Mouse (Mus musculus): ENCODE data around the gene Kcnc3. TPM values are rescaled to one million over a fixed set of nuclear protein-coding genes. Genes with fewer than 3 reads are reported as not detected.

The Kcnc3 gene
- polyA plus RNA-seq, 1 experiment, result 0.01 TPM

DNA sequence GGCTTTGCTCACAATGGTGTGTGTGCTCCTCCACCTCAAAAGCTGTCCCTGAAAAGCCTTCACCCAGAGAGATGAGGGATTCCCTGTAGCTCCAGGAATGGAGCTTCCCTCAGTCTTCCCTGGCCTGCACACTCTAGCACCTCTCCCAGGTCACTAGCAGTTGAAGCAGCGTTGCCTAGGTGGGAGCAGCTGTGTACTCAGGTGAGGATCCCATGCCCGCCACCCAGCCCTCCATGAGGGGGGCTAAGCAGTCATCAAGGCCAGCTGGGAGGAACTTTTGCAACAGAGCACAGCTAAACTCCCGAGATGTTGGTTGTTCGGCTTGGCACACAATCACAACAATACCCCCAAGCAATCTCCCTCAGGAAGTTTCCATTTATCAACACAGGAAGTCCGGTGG, 7.8 kb upstream of the Kcnc3 start:
- TF ChIP-seq TAL1 (IDR thresholded peaks at IDR 0.05; ENCODE audit: low read length) (no peak), GATA1 (IDR thresholded peaks at IDR 0.05; ENCODE audit: low read length) (no peak)
- peaks cover 57% of the 10 kb centered on the region for H3K27me3 ChIP-seq (ENCODE audit: control insufficient read depth)

DNA sequence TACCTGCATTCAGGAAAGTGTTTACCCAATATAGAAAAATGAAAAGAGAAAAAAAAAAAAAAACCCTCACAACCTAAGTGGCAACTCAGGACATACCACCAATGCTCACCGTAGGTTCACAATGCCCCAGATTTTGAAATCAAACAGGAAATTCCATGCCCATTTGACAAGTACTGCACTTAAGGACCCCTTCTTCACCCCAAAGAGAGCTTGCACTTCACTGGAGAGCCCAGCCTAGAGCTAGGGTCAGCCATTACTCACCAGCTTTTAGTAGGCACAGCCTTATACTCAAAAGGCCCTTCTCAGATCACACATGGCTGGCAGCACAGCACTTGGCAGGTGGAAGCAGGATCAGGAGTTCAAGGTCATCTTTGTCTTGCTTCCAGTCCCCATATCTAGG, 7.3 kb upstream of the Kcnc3 start:
- no peak overlapping the region for H3K4me3 ChIP-seq (replicated peaks)
- TF ChIP-seq GATA1 (IDR thresholded peaks at IDR 0.05; ENCODE audit: low read length) (no peak), TAL1 (IDR thresholded peaks at IDR 0.05; ENCODE audit: low read length) (no peak)
- H3K27me3 ChIP-seq (ENCODE audit: control insufficient read depth), result peaks cover 61% of the 10 kb centered on the region

More for the DNA sequence above, 7.8 kb upstream of the Kcnc3 start:
- no peaks in the 10 kb centered on the region for H3K36me3 ChIP-seq (ENCODE audit: control insufficient read depth)
- H3K4me3 ChIP-seq (replicated peaks), result no peak overlapping the region
- peaks cover 7% of the 10 kb centered on the region; the same call in 1 of the 2 replicates for H3K9me3 ChIP-seq (ENCODE audit: control insufficient read depth, low read length)
- peaks cover 4% of the 10 kb centered on the region; the same call in 1 of the 2 replicates for H3K4me1 ChIP-seq (ENCODE audit: control insufficient read depth)

DNA sequence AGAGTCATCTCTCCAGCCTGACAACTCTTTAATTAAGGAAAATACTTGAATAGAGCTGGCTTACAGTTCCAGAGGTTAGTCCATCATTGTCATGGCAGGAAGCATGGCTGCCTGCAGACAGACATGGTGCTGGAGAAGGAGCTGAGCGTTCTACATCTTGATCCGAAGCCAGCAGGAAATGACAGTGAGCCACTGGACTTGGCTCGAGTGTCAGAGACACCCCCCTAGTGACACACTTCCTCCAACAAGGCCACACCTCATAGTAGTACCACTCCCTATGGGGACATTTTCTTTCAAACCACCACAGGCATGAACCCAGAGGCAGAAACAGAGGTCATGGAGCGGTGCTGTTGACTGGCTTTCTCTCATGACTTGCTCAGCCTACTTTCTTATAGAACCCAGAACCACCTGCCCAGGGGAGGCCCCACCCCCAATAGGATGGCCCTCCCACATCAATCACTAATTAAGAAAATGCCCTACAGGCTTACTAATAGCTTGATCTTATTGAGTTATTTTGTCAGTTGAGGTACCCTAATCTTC, 6.1 kb upstream of the Kcnc3 start:
- H3K4me1 ChIP-seq (ENCODE audit: control insufficient read depth), result peaks cover 8% of the 10 kb centered on the region
- H3K9me3 ChIP-seq (ENCODE audit: control insufficient read depth, low read length), result peaks cover 9% of the 10 kb centered on the region; the same call in 1 of the 2 replicates
- TF ChIP-seq GATA1 (IDR thresholded peaks at IDR 0.05; ENCODE audit: low read length), result no peak
- TF ChIP-seq TAL1 (IDR thresholded peaks at IDR 0.05; ENCODE audit: low read length), result no peak
- no peak overlapping the region for H3K4me3 ChIP-seq (replicated peaks)
- no peaks in the 10 kb centered on the region for H3K36me3 ChIP-seq (ENCODE audit: control insufficient read depth)
- H3K27me3 ChIP-seq (ENCODE audit: control insufficient read depth), result peaks cover 73% of the 10 kb centered on the region

More for the DNA sequence above, 7.3 kb upstream of the Kcnc3 start:
- H3K9me3 ChIP-seq (ENCODE audit: control insufficient read depth, low read length), result peaks cover 7% of the 10 kb centered on the region; the same call in 1 of the 2 replicates
- peaks cover 4% of the 10 kb centered on the region; the same call in 1 of the 2 replicates for H3K4me1 ChIP-seq (ENCODE audit: control insufficient read depth)
- no peaks in the 10 kb centered on the region for H3K36me3 ChIP-seq (ENCODE audit: control insufficient read depth)

DNA sequence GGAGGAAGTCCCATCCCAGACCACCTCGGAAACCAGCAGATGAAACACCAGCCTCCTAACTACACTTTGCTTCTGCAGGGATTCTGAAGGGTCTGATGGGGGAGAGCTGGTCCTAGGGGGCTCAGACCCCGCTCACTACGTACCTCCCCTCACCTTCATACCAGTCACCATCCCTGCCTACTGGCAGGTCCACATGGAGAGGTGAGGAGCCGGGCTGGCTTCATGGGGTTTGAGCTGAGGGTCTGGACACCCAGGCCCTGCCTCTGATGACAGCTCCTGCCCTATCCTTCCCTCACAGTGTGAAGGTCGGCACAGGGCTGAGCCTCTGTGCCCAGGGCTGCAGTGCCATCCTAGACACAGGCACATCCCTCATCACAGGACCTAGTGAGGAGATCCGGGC, 5.5 kb upstream of the Kcnc3 start:
- TF ChIP-seq TAL1 (IDR thresholded peaks at IDR 0.05; ENCODE audit: low read length) (no peak), GATA1 (IDR thresholded peaks at IDR 0.05; ENCODE audit: low read length) (no peak)
- Histone ChIP-seq H3K36me3 (ENCODE audit: control insufficient read depth) (no peaks in the 10 kb centered on the region), H3K4me3 (replicated peaks) (no peak overlapping the region), H3K27me3 (ENCODE audit: control insufficient read depth) (peaks cover 79% of the 10 kb centered on the region), H3K9me3 (ENCODE audit: control insufficient read depth, low read length) (peaks cover 10% of the 10 kb centered on the region; the same call in 1 of the 2 replicates), H3K4me1 (ENCODE audit: control insufficient read depth) (peaks cover 10% of the 10 kb centered on the region)

DNA sequence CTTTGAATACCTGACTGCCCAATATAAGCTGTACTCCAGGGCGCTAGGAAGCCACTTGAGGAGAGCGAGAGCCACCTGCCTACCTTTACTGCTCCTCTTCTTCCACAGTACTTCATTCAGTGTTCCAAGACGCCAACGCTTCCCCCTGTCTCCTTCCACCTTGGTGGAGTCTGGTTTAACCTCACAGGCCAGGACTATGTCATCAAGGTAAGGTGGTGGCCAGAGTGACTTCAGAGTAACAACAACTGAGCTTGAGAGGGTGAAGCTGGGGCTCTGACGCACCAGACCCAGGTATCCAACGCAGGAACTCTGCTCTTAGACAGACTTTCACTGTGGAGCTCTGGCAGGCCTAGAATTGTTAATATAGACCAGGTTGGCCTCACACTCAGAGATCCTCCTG, 4.9 kb upstream of the Kcnc3 start:
- TF ChIP-seq TAL1 (IDR thresholded peaks at IDR 0.05; ENCODE audit: low read length), result no peak
- TF ChIP-seq GATA1 (IDR thresholded peaks at IDR 0.05; ENCODE audit: low read length), result no peak
- Histone ChIP-seq H3K36me3 (ENCODE audit: control insufficient read depth) (no peaks in the 10 kb centered on the region), H3K4me3 (replicated peaks) (no peak overlapping the region), H3K27me3 (ENCODE audit: control insufficient read depth) (peaks cover 86% of the 10 kb centered on the region), H3K9me3 (ENCODE audit: control insufficient read depth, low read length) (peaks cover 14% of the 10 kb centered on the region; the same call in 1 of the 2 replicates), H3K4me1 (ENCODE audit: control insufficient read depth) (peaks cover 12% of the 10 kb centered on the region)

DNA sequence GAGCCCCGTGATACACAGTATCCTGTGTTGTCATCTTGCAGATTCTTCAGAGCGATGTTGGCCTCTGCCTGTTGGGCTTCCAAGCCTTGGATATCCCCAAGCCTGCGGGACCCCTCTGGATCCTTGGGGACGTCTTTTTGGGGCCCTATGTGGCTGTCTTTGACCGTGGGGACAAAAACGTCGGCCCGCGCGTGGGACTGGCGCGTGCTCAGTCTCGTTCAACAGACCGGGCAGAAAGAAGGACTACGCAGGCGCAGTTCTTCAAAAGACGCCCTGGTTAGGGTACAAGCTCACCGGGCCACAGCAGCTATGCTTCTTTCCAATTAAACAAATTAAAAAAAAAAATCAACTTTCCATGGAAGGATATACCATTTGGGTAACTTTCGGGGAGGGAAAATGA, 3.9 kb upstream of the Kcnc3 start:
- Histone ChIP-seq H3K4me1 (ENCODE audit: control insufficient read depth) (peaks cover 18% of the 10 kb centered on the region), H3K27me3 (ENCODE audit: control insufficient read depth) (peaks cover 88% of the 10 kb centered on the region), H3K36me3 (ENCODE audit: control insufficient read depth) (no peaks in the 10 kb centered on the region), H3K4me3 (replicated peaks) (no peak overlapping the region), H3K9me3 (ENCODE audit: control insufficient read depth, low read length) (peaks cover 20% of the 10 kb centered on the region; the same call in 1 of the 2 replicates)
- TF ChIP-seq GATA1 (IDR thresholded peaks at IDR 0.05; ENCODE audit: low read length), result no peak
- TF ChIP-seq TAL1 (IDR thresholded peaks at IDR 0.05; ENCODE audit: low read length), result no peak

DNA sequence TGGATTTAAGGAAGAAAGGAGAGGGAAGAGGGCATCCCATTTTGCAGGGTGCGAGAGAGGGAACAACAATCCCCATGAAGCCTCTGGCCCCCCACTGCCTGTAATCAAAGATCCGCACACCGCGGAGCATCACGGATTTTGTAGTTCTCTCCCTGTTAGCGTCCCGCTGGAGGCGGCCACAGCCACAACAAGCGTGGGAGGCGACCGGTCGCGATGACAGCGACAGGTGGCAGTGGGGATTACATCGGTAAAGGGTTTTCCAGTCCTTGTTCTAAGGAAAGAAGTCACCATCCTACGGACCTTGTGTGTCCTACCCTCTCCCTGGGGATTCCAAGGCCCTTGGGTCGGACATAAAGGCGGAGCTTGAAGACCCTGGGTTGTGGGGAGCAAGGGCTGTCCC, 3.5 kb upstream of the Kcnc3 start:
- TF ChIP-seq GATA1 (IDR thresholded peaks at IDR 0.05; ENCODE audit: low read length) (no peak), TAL1 (IDR thresholded peaks at IDR 0.05; ENCODE audit: low read length) (no peak)
- Histone ChIP-seq H3K4me3 (replicated peaks) (no peak overlapping the region), H3K36me3 (ENCODE audit: control insufficient read depth) (no peaks in the 10 kb centered on the region)

DNA sequence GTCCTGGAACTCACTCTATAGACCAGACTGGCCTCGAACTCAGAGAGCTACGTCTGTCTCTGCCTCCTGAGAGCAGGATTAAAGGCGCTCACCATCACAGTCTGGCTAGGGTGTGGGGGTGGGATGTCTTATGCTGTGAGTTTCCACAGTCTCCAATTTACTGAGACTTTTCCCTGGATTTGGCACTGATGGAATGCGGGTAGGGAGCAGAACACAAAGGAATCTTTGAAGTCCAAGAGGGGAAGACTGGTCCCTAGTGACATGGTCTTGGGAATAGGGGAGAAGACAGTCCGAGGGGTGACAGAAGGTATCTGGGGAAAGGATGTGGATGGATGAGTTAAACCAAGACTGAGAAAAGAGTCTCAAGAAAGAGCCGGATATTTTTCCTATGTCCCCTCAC, 2.8 kb upstream of the Kcnc3 start:
- Histone ChIP-seq H3K27me3 (ENCODE audit: control insufficient read depth) (peaks cover 91% of the 10 kb centered on the region), H3K4me3 (replicated peaks) (no peak overlapping the region), H3K36me3 (ENCODE audit: control insufficient read depth) (no peaks in the 10 kb centered on the region), H3K4me1 (ENCODE audit: control insufficient read depth) (peaks cover 16% of the 10 kb centered on the region), H3K9me3 (ENCODE audit: control insufficient read depth, low read length) (peaks cover 20% of the 10 kb centered on the region; the same call in 1 of the 2 replicates)
- TF ChIP-seq GATA1 (IDR thresholded peaks at IDR 0.05; ENCODE audit: low read length) (no peak), TAL1 (IDR thresholded peaks at IDR 0.05; ENCODE audit: low read length) (no peak)

More for the DNA sequence above, 3.5 kb upstream of the Kcnc3 start:
- Histone ChIP-seq H3K4me1 (ENCODE audit: control insufficient read depth) (peaks cover 16% of the 10 kb centered on the region), H3K9me3 (ENCODE audit: control insufficient read depth, low read length) (peaks cover 20% of the 10 kb centered on the region; the same call in 1 of the 2 replicates), H3K27me3 (ENCODE audit: control insufficient read depth) (peaks cover 91% of the 10 kb centered on the region)

DNA sequence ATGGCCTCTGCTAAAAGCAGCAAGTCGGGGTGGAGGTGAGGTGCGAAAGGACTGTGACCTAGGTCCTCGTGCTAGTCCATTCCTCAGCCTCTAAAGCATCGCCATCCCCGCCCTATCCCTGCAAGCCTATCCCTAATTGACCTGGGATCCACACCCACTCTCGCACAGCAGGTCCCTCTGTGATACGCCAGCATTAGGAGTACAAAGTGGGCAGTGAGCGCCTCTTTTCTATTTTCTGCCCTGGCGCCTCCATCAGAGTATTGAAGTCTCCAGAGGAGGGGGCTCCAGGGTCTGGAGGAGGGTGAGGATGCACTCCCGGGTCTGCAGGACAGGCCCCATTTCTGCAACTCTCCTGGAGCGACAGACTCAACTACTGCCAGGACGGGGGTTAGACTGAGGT, 2.1 kb upstream of the Kcnc3 start:
- Histone ChIP-seq H3K36me3 (ENCODE audit: control insufficient read depth) (no peaks in the 10 kb centered on the region), H3K9me3 (ENCODE audit: control insufficient read depth, low read length) (peaks cover 20% of the 10 kb centered on the region; the same call in 1 of the 2 replicates), H3K4me3 (replicated peaks) (no peak overlapping the region), H3K4me1 (ENCODE audit: control insufficient read depth) (peaks cover 16% of the 10 kb centered on the region), H3K27me3 (ENCODE audit: control insufficient read depth) (peaks cover 92% of the 10 kb centered on the region)
- no peak for TF ChIP-seq GATA1 (IDR thresholded peaks at IDR 0.05; ENCODE audit: low read length)
- TF ChIP-seq TAL1 (IDR thresholded peaks at IDR 0.05; ENCODE audit: low read length), result no peak
